Mouse (Mus musculus) myocyte (in vitro differentiated cells): ENCODE data around the gene Tpst2.

ENCODE experiments used
- E2F4 ChIP-seq: IDR thresholded peaks from one replicate; pipeline ENCODE4 v1.6.1; 2011; ENCODE audit warnings: mild to moderate bottlenecking, control low read depth, moderate library complexity; ENCODE audit not compliant: insufficient read depth
- MAX ChIP-seq: IDR thresholded peaks from one replicate; pipeline ENCODE4 v1.6.1; 2011; ENCODE audit warnings: low read depth, mild to moderate bottlenecking, control low read depth
- MYOD1 ChIP-seq, 3 experiments: IDR thresholded peaks; one replicate each; pipeline ENCODE4 v1.6.1; 2011; ENCODE audit warnings: control low read depth in 2 of 3, low read depth in 2 of 3, mild to moderate bottlenecking in 2 of 3, moderate library complexity in 1 of 3; ENCODE audit not compliant: insufficient read length in 2 of 3, control insufficient read depth in 1 of 3
- POLR2A ChIP-seq: IDR thresholded peaks from one replicate; pipeline ENCODE4 v1.6.1; 2011; ENCODE audit warnings: low read depth, mild to moderate bottlenecking, control low read depth, moderate library complexity; ENCODE audit not compliant: insufficient read length
- POLR2AphosphoS2 ChIP-seq: IDR thresholded peaks from one replicate; pipeline ENCODE4 v1.6.1; 2011; ENCODE audit warnings: low read depth, control low read depth; ENCODE audit not compliant: insufficient read length
- REST ChIP-seq: IDR thresholded peaks from one replicate; pipeline ENCODE4 v1.6.1; 2011; ENCODE audit warnings: mild to moderate bottlenecking, control low read depth, moderate library complexity; ENCODE audit not compliant: insufficient read depth, insufficient read length
- SRF ChIP-seq: IDR thresholded peaks from one replicate; pipeline ENCODE4 v1.6.1; 2011; ENCODE audit warnings: low read depth; ENCODE audit not compliant: control insufficient read depth, insufficient read length
- TCF12 ChIP-seq: IDR thresholded peaks from one replicate; pipeline ENCODE4 v1.6.1; 2011; ENCODE audit warnings: mild to moderate bottlenecking, control low read depth; ENCODE audit not compliant: poor library complexity, insufficient read depth, severe bottlenecking

GRCm38 (mm10) chr5:112243539-112244274 is 32.8 kb upstream of the Tpst2 start:
- TF ChIP-seq TCF12: no peak
- TF ChIP-seq MYOD1 (IDR thresholded peaks at IDR 0.05; ENCODE audit: control insufficient read depth in 1 of 3, insufficient read length in 2 of 3, low read depth in 2 of 3): no peak
- no peak for TF ChIP-seq REST
- TF ChIP-seq POLR2A: no peak
- no peak for TF ChIP-seq POLR2AphosphoS2
- no peak for TF ChIP-seq MAX
- no peak for TF ChIP-seq E2F4
- TF ChIP-seq SRF: no peak
